Mouse (Mus musculus): Measurements from ENCODE around the gene Rin2. TPM values are rescaled to one million over a fixed set of nuclear protein-coding genes. Genes with fewer than 3 reads are reported as not detected.

Rin2 gene
- polyA plus RNA-seq, 1 experiment from 2014 or later = 11.9 TPM

DNA sequence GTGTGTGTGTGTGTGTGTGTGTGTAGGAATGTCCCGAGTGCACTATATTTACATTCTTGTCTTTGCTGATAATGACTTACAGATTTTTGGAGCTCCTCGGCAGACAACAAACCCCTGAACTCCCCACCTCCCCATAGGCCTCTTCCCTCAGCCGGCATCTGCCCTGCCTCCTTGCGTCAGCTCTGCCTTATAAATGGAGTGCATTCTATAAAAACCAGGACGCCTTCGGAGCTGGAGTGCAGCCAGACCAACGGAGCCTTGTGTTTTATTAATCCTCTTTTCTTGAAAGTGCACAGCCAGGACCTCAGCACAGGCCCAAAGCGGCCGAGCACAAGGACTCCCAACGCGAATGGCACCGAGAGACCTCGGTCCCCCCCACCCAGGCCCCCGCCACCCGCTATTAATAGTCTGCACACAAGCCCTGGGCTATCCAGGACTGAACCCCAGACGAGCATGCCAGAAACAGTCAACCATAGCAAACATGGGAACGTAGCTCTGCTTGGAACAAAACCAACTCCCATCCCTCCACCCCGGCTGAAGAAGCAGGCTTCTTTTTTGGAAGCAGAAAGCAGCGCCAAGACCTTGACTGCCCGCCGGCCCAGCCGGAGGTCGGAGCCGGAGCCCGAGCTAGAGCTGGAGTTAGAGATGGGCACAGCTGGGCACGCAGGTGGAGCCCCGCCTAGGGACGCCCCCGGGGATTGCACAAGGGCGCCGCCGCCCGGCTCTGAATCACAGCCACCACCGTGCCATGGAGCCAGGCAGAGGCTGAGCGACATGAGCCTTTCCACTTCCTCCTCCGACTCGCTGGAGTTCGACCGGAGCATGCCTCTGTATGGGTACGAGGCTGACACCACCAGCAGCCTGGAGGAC, 185.2 kb downstream of the Rin2 start:
- Histone ChIP-seq H3K4me3 (ENCODE audit: low read depth, low read length) (peak overlapping the region; percentile 43), H3K27ac (ENCODE audit: low read depth, low read length) (peak overlapping the region; percentile 92), H3K36me3 (ENCODE audit: control insufficient read depth, insufficient read depth) (peaks cover 15% of the 10 kb centered on the region), H3K9ac (ENCODE audit: low read depth, low read length) (peak overlapping the region; percentile 47), H3K9me3 (ENCODE audit: control insufficient read depth) (no peaks in the 10 kb centered on the region), H3K27me3 (replicated peaks; ENCODE audit: control insufficient read depth, insufficient read depth, low read length) (no peaks in the 10 kb centered on the region), H3K4me2 (replicated peaks; ENCODE audit: low read depth) (peak overlapping the region; percentile 74), H3K4me1 (replicated peaks; ENCODE audit: control insufficient read depth, insufficient read depth, low read length) (peaks cover 5% of the 10 kb centered on the region; the same call in 1 of the 2 replicates)
- WGBS = 6% methylated on average over 40 of the region's 40 CpGs
- ATAC-seq = peak; percentile 88
- TF ChIP-seq CTCF (IDR thresholded peaks at IDR 0.05; ENCODE audit: low read depth) = peak; percentile 73

DNA sequence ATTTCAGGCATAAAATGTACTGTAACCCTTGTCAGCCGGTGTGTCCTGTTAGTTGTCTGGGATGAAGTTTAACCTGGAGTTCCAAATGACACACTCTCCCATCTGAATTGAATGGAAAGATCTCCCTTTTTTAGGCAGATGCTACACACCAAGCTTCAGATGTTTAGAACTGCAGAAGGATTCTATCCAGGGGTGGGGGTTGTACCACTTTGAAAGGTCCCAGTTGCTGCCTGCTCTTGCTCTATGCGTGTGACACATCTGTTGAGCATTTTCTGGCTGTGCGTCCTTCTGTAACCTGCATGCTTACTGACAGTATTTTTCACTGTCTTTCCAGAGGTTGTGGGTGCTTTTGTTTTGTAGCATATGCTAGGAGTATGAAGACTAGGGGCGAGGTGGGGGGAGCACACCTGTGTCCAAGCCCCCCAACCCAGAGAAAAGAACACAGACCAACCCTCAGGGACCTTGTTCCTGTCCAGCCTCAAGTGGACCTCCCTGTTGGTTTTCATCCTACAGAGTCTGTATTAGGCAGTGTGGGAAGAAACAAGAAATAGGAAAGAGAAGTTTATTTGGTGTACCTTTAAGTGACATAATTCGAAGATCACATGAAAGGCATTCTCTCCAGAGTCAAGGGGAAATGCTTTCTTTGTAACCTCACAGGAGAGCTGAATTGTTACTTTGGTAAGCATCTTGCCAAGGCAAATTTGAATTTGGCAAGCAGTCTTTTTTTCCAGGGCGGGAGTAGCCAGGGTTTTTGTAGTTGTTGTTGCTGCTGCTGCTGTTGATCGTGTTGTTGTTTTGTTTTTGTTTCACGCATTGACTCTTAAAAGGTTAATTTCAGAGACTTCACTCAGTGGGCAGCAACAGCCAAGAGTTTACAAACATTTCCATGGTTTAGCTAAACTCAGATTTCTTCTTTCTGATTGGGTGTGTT, 186.4 kb downstream of the Rin2 start:
- 41% methylated on average over 8 of the region's 8 CpGs for WGBS
- no peak for TF ChIP-seq CTCF (IDR thresholded peaks at IDR 0.05; ENCODE audit: low read depth)
- H3K9me3 ChIP-seq (ENCODE audit: control insufficient read depth) = no peaks in the 10 kb centered on the region
- peak overlapping the region; percentile 92 for H3K27ac ChIP-seq (ENCODE audit: low read depth, low read length)
- no peaks in the 10 kb centered on the region for H3K27me3 ChIP-seq (replicated peaks; ENCODE audit: control insufficient read depth, insufficient read depth, low read length)
- peaks cover 5% of the 10 kb centered on the region; the same call in 1 of the 2 replicates for H3K4me1 ChIP-seq (replicated peaks; ENCODE audit: control insufficient read depth, insufficient read depth, low read length)
- ATAC-seq = no peak
- peak overlapping the region; percentile 47 for H3K9ac ChIP-seq (ENCODE audit: low read depth, low read length)
- peaks cover 18% of the 10 kb centered on the region for H3K36me3 ChIP-seq (ENCODE audit: control insufficient read depth, insufficient read depth)
- H3K4me3 ChIP-seq (ENCODE audit: low read depth, low read length) = peak overlapping the region; percentile 43
- H3K4me2 ChIP-seq (replicated peaks; ENCODE audit: low read depth) = peak overlapping the region; percentile 74

DNA sequence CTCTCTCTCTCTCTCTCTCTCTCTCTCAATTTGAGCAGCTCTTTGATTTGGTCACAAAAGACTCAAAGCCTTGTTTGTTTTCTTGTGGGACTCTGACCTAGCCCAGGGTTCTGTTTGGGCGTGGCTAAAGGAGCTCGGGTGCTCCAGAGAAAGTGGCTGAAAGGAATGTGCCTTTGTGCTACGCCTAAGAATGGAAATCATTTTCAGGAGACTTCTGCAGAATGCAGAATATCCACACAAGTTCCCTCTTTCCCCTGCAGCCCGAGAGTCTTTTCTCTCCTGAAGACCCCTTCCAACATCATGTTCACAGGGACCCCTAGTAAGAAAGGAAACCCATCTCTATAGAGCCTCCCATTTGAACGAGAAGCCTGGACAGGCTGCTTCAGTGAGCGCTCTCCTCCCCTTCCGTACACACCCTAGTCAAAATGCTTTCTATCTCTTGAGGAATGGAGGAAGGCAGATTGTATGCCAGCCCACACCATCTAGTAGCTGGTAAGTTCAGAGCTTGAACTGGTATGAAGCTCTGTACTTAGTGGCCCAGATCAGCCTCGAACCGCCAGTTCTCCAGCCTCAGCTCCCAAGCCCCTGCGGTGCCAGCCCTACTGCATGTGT, 187.3 kb downstream of the Rin2 start:
- TF ChIP-seq CTCF (IDR thresholded peaks at IDR 0.05; ENCODE audit: low read depth) = no peak
- Histone ChIP-seq H3K4me3 (ENCODE audit: low read depth, low read length) (peak overlapping the region; percentile 43), H3K9me3 (ENCODE audit: control insufficient read depth) (no peaks in the 10 kb centered on the region), H3K27ac (ENCODE audit: low read depth, low read length) (peak overlapping the region; percentile 92; the same call in 1 of the 2 replicates), H3K36me3 (ENCODE audit: control insufficient read depth, insufficient read depth) (peaks cover 26% of the 10 kb centered on the region), H3K27me3 (replicated peaks; ENCODE audit: control insufficient read depth, insufficient read depth, low read length) (no peaks in the 10 kb centered on the region), H3K4me1 (replicated peaks; ENCODE audit: control insufficient read depth, insufficient read depth, low read length) (peaks cover 5% of the 10 kb centered on the region; the same call in 1 of the 2 replicates), H3K4me2 (replicated peaks; ENCODE audit: low read depth) (peak overlapping the region; percentile 74), H3K9ac (ENCODE audit: low read depth, low read length) (peak overlapping the region; percentile 28)
- ATAC-seq = peak; percentile 35; the same call in 1 of the 2 replicates
- 18% methylated on average over 10 of the region's 10 CpGs for WGBS

DNA sequence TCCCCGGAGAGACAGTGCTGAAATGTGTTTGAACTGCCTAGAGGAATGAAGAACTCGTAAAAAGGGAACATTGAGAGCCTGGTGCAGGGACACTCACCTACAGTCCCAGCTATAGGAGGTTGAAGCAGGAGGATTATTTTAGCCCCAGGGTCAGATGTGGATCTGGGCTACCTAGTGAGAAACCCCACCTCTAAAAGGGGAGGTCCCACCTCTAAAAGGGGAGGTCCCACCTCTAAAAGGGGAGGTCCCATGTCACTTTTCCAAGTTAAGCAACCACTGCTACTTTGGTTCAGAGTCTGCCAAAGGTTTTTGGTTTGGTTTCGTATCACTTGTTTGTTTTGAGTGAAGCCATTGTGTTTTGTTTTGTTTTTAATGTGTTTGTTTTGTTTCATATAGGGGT, 190.3 kb downstream of the Rin2 start:
- ATAC-seq = no peak
- 87% methylated on average over 3 of the region's 3 CpGs for WGBS

DNA sequence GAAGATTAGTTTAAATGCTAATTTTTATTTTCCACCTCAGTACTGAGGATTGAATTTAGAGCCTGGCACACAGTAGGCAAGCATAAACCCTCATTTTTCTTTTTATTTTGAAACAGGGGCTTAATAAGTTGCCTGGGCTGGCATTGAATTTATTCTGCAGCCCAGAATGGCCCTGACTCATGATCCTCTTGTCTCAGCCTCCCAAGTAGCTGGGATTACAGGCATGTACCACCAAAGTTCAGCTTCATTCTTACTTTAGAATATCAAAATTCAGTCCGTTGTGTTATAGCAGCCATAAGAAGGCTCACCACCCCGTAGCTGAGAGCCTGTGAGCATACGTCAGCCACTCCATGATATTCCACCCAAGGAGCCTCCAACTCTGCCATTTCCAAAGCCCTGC, 191.2 kb downstream of the Rin2 start:
- H3K36me3 ChIP-seq (ENCODE audit: control insufficient read depth, insufficient read depth) = peaks cover 22% of the 10 kb centered on the region
- H3K4me3 ChIP-seq (ENCODE audit: low read depth, low read length) = no peak overlapping the region
- H3K27ac ChIP-seq (ENCODE audit: low read depth, low read length) = no peak overlapping the region
- 95% methylated on average over 3 of the region's 3 CpGs for WGBS
- ATAC-seq = no peak
- no peaks in the 10 kb centered on the region for H3K9me3 ChIP-seq (ENCODE audit: control insufficient read depth)
- no peaks in the 10 kb centered on the region for H3K27me3 ChIP-seq (replicated peaks; ENCODE audit: control insufficient read depth, insufficient read depth, low read length)
- H3K4me1 ChIP-seq (replicated peaks; ENCODE audit: control insufficient read depth, insufficient read depth, low read length) = no peaks in the 10 kb centered on the region
- no peak for TF ChIP-seq CTCF (IDR thresholded peaks at IDR 0.05; ENCODE audit: low read depth)
- no peak overlapping the region for H3K9ac ChIP-seq (ENCODE audit: low read depth, low read length)
- no peak overlapping the region for H3K4me2 ChIP-seq (replicated peaks; ENCODE audit: low read depth)

More for the DNA sequence above, 190.3 kb downstream of the Rin2 start:
- no peaks in the 10 kb centered on the region for H3K27me3 ChIP-seq (replicated peaks; ENCODE audit: control insufficient read depth, insufficient read depth, low read length)
- no peak overlapping the region for H3K4me3 ChIP-seq (ENCODE audit: low read depth, low read length)
- no peaks in the 10 kb centered on the region for H3K4me1 ChIP-seq (replicated peaks; ENCODE audit: control insufficient read depth, insufficient read depth, low read length)
- no peak overlapping the region for H3K9ac ChIP-seq (ENCODE audit: low read depth, low read length)
- H3K36me3 ChIP-seq (ENCODE audit: control insufficient read depth, insufficient read depth) = peaks cover 22% of the 10 kb centered on the region
- H3K9me3 ChIP-seq (ENCODE audit: control insufficient read depth) = no peaks in the 10 kb centered on the region
- H3K4me2 ChIP-seq (replicated peaks; ENCODE audit: low read depth) = no peak overlapping the region
- H3K27ac ChIP-seq (ENCODE audit: low read depth, low read length) = no peak overlapping the region
- TF ChIP-seq CTCF (IDR thresholded peaks at IDR 0.05; ENCODE audit: low read depth) = no peak

Data from intestine, postnatal 0 days (tissue).